Mouse (Mus musculus): ENCODE measurements around the gene Cmss1. TPM values are rescaled to one million over a fixed set of nuclear protein-coding genes. Genes with fewer than 3 reads are reported as not detected.

Cmss1 gene
- polyA plus RNA-seq (2015; fragmentation: Nextera tagmentation; extraction: Ambion mirVana), result 16.7 and 19.1 TPM in 2 replicates

GRCm38 (mm10) chr16:57606444-57607227 lies at the start of gene Cmss1:
Cmss1 (minus strand) TSS chr16:57606864.
- H3K4me3 ChIP-seq (ENCODE audit: low read depth, low read length), result peak within 1 kb of the TSS; percentile 73
- no peaks in the 10 kb centered on the region for H3K9me3 ChIP-seq (ENCODE audit: low read length)
- peak; percentile 96 for ATAC-seq
- peak within 1 kb of the TSS; percentile 72 for H3K27ac ChIP-seq (ENCODE audit: low read depth)
- peak; percentile 93 for DNase-seq
- H3K9ac ChIP-seq (replicated peaks), result peak within 1 kb of the TSS; percentile 72
- H3K27me3 ChIP-seq (ENCODE audit: insufficient read depth, low read length), result no peaks in the 10 kb centered on the region
- peak within 1 kb of the TSS; percentile 90 for H3K4me2 ChIP-seq (ENCODE audit: low read depth, low read length)
- H3K4me1 ChIP-seq (ENCODE audit: insufficient read depth), result peaks cover 11% of the 10 kb centered on the region
- under 1% methylated on average over 64 of the region's 64 CpGs for WGBS (ENCODE audit: insufficient replicate concordance)
- peak; percentile 40; the same call in 1 of the 2 replicates for TF ChIP-seq EP300 (IDR thresholded peaks at IDR 0.05; ENCODE audit: low read depth)
- 0 out of 2 replicates have a peak, but pooled peaks have one; percentile 6 for TF ChIP-seq CTCF (IDR thresholded peaks at IDR 0.05; ENCODE audit: low read depth)
- H3K36me3 ChIP-seq (replicated peaks; ENCODE audit: insufficient read depth, low read length), result no peaks in the 10 kb centered on the region

- Histone ChIP-seq H3K4me2 (ENCODE audit: low read depth, low read length) (no peak overlapping the region), H3K9me3 (ENCODE audit: low read length) (no peaks in the 10 kb centered on the region), H3K27me3 (ENCODE audit: insufficient read depth, low read length) (no peaks in the 10 kb centered on the region), H3K4me3 (ENCODE audit: low read depth, low read length) (no peak overlapping the region), H3K4me1 (ENCODE audit: insufficient read depth) (no peaks in the 10 kb centered on the region), H3K27ac (ENCODE audit: low read depth) (no peak overlapping the region), H3K36me3 (replicated peaks; ENCODE audit: insufficient read depth, low read length) (no peaks in the 10 kb centered on the region), H3K9ac (replicated peaks) (no peak overlapping the region)
- no peak for DNase-seq
- WGBS (ENCODE audit: insufficient replicate concordance), result 50% methylated on average over 2 of the region's 2 CpGs
- no peak for ATAC-seq
- TF ChIP-seq EP300 (IDR thresholded peaks at IDR 0.05; ENCODE audit: low read depth) (no peak), CTCF (IDR thresholded peaks at IDR 0.05; ENCODE audit: low read depth) (no peak)
Observed at GRCm38 (mm10) chr16:57649888-57650287, 43.2 kb upstream of the Cmss1 start.

GRCm38 (mm10) chr16:57641346-57641885 lies 34.8 kb upstream of the Cmss1 start:
- Histone ChIP-seq H3K4me1 (ENCODE audit: insufficient read depth) (no peaks in the 10 kb centered on the region), H3K4me3 (ENCODE audit: low read depth, low read length) (no peak overlapping the region), H3K9me3 (ENCODE audit: low read length) (no peaks in the 10 kb centered on the region), H3K4me2 (ENCODE audit: low read depth, low read length) (no peak overlapping the region), H3K36me3 (replicated peaks; ENCODE audit: insufficient read depth, low read length) (no peaks in the 10 kb centered on the region), H3K9ac (replicated peaks) (no peak overlapping the region), H3K27ac (ENCODE audit: low read depth) (no peak overlapping the region), H3K27me3 (ENCODE audit: insufficient read depth, low read length) (no peaks in the 10 kb centered on the region)
- TF ChIP-seq EP300 (IDR thresholded peaks at IDR 0.05; ENCODE audit: low read depth), result no peak
- TF ChIP-seq CTCF (IDR thresholded peaks at IDR 0.05; ENCODE audit: low read depth), result no peak
- ATAC-seq, result no peak
- WGBS (ENCODE audit: insufficient replicate concordance), result 78% methylated on average over 10 of the region's 10 CpGs
- no peak for DNase-seq

GRCm38 (mm10) chr16:57634766-57635165 lies 28.1 kb upstream of the Cmss1 start:
- H3K27ac ChIP-seq (ENCODE audit: low read depth), result no peak overlapping the region
- no peak overlapping the region for H3K4me3 ChIP-seq (ENCODE audit: low read depth, low read length)
- no peak overlapping the region for H3K9ac ChIP-seq (replicated peaks)
- TF ChIP-seq CTCF (IDR thresholded peaks at IDR 0.05; ENCODE audit: low read depth) (no peak), EP300 (IDR thresholded peaks at IDR 0.05; ENCODE audit: low read depth) (no peak)
- no peaks in the 10 kb centered on the region for H3K36me3 ChIP-seq (replicated peaks; ENCODE audit: insufficient read depth, low read length)
- no peak overlapping the region for H3K4me2 ChIP-seq (ENCODE audit: low read depth, low read length)
- no peaks in the 10 kb centered on the region for H3K9me3 ChIP-seq (ENCODE audit: low read length)
- DNase-seq (no peak), ATAC-seq (no peak)
- H3K27me3 ChIP-seq (ENCODE audit: insufficient read depth, low read length), result no peaks in the 10 kb centered on the region
- no peaks in the 10 kb centered on the region for H3K4me1 ChIP-seq (ENCODE audit: insufficient read depth)
- 61% methylated on average over 5 of the region's 5 CpGs for WGBS (ENCODE audit: insufficient replicate concordance)

- DNase-seq (peak; percentile 64), ATAC-seq (0 out of 2 replicates have a peak, but pooled peaks have one; percentile 44)
- Histone ChIP-seq H3K27me3 (ENCODE audit: insufficient read depth, low read length) (no peaks in the 10 kb centered on the region), H3K36me3 (replicated peaks; ENCODE audit: insufficient read depth, low read length) (no peaks in the 10 kb centered on the region), H3K4me3 (ENCODE audit: low read depth, low read length) (no peak overlapping the region), H3K9ac (replicated peaks) (no peak overlapping the region), H3K9me3 (ENCODE audit: low read length) (no peaks in the 10 kb centered on the region), H3K4me2 (ENCODE audit: low read depth, low read length) (no peak overlapping the region), H3K27ac (ENCODE audit: low read depth) (no peak overlapping the region), H3K4me1 (ENCODE audit: insufficient read depth) (no peaks in the 10 kb centered on the region)
- TF ChIP-seq EP300 (IDR thresholded peaks at IDR 0.05; ENCODE audit: low read depth), result no peak
- TF ChIP-seq CTCF (IDR thresholded peaks at IDR 0.05; ENCODE audit: low read depth), result peak; percentile 75
- WGBS (ENCODE audit: insufficient replicate concordance), result 12% methylated on average over 6 of the region's 6 CpGs
Observed at GRCm38 (mm10) chr16:57634191-57634590, 27.5 kb upstream of the Cmss1 start.

- no peak for ATAC-seq
- H3K9me3 ChIP-seq (ENCODE audit: low read length), result no peaks in the 10 kb centered on the region
- no peak overlapping the region for H3K9ac ChIP-seq (replicated peaks)
- peaks cover 5% of the 10 kb centered on the region for H3K4me1 ChIP-seq (ENCODE audit: insufficient read depth)
- H3K4me2 ChIP-seq (ENCODE audit: low read depth, low read length), result no peak overlapping the region
- no peaks in the 10 kb centered on the region for H3K27me3 ChIP-seq (ENCODE audit: insufficient read depth, low read length)
- TF ChIP-seq EP300 (IDR thresholded peaks at IDR 0.05; ENCODE audit: low read depth) (no peak), CTCF (IDR thresholded peaks at IDR 0.05; ENCODE audit: low read depth) (peak; percentile 77)
- no peak overlapping the region for H3K27ac ChIP-seq (ENCODE audit: low read depth)
- no peaks in the 10 kb centered on the region for H3K36me3 ChIP-seq (replicated peaks; ENCODE audit: insufficient read depth, low read length)
- WGBS (ENCODE audit: insufficient replicate concordance), result 0% methylated on average over 1 of the region's 1 CpGs
- H3K4me3 ChIP-seq (ENCODE audit: low read depth, low read length), result no peak overlapping the region
- peak; percentile 21 for DNase-seq
Observed at GRCm38 (mm10) chr16:57611768-57612167, 5.1 kb upstream of the Cmss1 start.

Data from liver, postnatal 0 days (tissue).